ENCODE assay signal across 12 mouse cellular contexts in the genomic region with DNA sequence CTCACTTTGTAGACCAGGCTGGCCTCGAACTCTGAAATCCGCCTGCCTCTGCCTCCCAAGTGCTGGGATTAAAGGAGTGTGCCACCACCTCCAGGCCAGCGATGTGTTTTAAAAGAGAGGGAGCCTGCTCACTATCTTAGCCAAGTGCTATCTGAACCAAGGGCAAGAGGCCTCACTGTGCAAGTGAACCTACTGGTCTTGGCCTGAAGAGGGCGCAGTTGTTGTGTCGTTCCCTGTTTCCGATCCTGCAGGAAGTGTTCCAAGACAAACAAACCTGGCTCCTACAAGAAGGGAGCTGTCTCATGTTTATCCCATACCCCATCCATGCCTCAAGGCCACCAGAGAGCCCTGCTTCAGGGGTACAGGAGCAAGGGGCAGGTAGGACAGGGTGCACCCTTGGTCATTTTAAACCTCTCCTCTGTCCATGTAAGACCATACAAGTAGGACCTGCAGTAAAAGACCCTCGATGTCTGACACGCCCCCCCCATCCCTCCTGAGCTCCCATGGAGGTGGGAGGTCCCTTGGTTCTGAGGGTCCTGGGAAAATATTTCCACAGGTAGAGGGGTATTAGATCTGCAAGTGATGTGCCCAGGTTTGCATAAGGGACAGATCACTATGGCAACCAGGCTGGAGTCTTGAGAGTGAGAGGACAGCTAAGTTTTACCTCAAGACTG. TPM values are rescaled to one million over a fixed set of nuclear protein-coding genes. Genes with fewer than 3 reads are reported as not detected.
DNase-seq lines count a peak whose midpoint lies in the region; ATAC-seq and TF ChIP-seq lines count a peak whose summit lies in the region.
"Not testable (repeated sequence)": the region's sequence is repeated elsewhere in the genome, so short reads cannot be mapped to it uniquely, and the experiment has no call there.
"Had no signal": no experiment of that assay in that cellular context is flagged by ENCODE, and none has a peak within 500 bp of the region (broad histone marks: within the 10 kb centered on the region; RNA-seq: fewer than 3 reads in every experiment).

No protein-coding gene starts in this region.

- H3K9me3 ChIP-seq in intestine, postnatal 0 days (ENCODE audit: control insufficient read depth); limb, embryonic 11.5 days (ENCODE audit: control insufficient read depth, low read length): not testable (repeated sequence)

- H3K36me3 ChIP-seq in intestine, postnatal 0 days (ENCODE audit: control insufficient read depth, insufficient read depth); limb, embryonic 11.5 days (ENCODE audit: control insufficient read depth, insufficient read depth, low read length): not testable (repeated sequence)

- not testable (repeated sequence) for H3K27me3 ChIP-seq in intestine, postnatal 0 days (replicated peaks; ENCODE audit: control insufficient read depth, insufficient read depth, low read length); limb, embryonic 11.5 days (ENCODE audit: control insufficient read depth, insufficient read depth, low read length)

- WGBS in intestine, postnatal 0 days = 85% methylated on average over 2 of the region's 8 CpGs
- 83% methylated on average over 2 of the region's 8 CpGs for WGBS in limb, embryonic 11.5 days

- not testable (repeated sequence) for H3K4me3 ChIP-seq in intestine, postnatal 0 days (ENCODE audit: low read depth, low read length); limb, embryonic 11.5 days (ENCODE audit: low read depth, low read length)

- not testable (repeated sequence) for H3K9ac ChIP-seq in intestine, postnatal 0 days (ENCODE audit: low read depth, low read length); limb, embryonic 11.5 days (ENCODE audit: low read length)

- TF ChIP-seq CTCF in intestine, postnatal 0 days (IDR thresholded peaks at IDR 0.05; ENCODE audit: low read depth) = not testable (repeated sequence)

- not testable (repeated sequence) for H3K4me2 ChIP-seq in intestine, postnatal 0 days (replicated peaks; ENCODE audit: low read depth); limb, embryonic 11.5 days (ENCODE audit: low read depth, severe bottlenecking)

- DNase-seq in T-cell, adult 2 months (ENCODE audit: low spot score) = peak; percentile 8
- DNase-seq in cerebellum, postnatal 10 days = peak; percentile 31 to 39
- peak; percentile 45 for DNase-seq in gastrocnemius, postnatal 10 days
- peak; percentile 14 for DNase-seq in limb, embryonic 11.5 days (ENCODE audit: low spot score)
- peak; percentile 25 for DNase-seq in testis, postnatal 14 days (ENCODE audit: low spot score)

- H3K4me1 ChIP-seq in intestine, postnatal 0 days (replicated peaks; ENCODE audit: control insufficient read depth, insufficient read depth, low read length); limb, embryonic 11.5 days (ENCODE audit: control insufficient read depth, insufficient read depth, low read length): not testable (repeated sequence)

- ATAC-seq in intestine, postnatal 0 days = 0 out of 2 replicates have a peak, but pooled peaks have one; percentile 28
- not testable (repeated sequence) for ATAC-seq in limb, embryonic 11.5 days (ENCODE audit: insufficient number of reproducible peaks, low FRiP score, low TSS enrichment, low read depth)
- ATAC-seq in monocyte, adult 5-6 weeks (replicated peaks; ENCODE audit: insufficient number of reproducible peaks, low FRiP score, low TSS enrichment, poor library complexity, severe bottlenecking) = peak; percentile 31; the same call in 1 of the 2 replicates

- not testable (repeated sequence) for H3K27ac ChIP-seq in intestine, postnatal 0 days (ENCODE audit: low read depth, low read length); limb, embryonic 11.5 days (replicated peaks; ENCODE audit: low read depth, low read length)

RNA-seq across cellular contexts. Expression of a gene that starts 24.2 kb away (rescaled TPM):
- under 1 TPM in 1 of 2 experiments, not detected in 1; 0.09 TPM for total RNA-seq in gastrocnemius, postnatal 10 days (2021)
- 0.12 TPM in 1 of 2 replicates, not detected in the other for polyA plus RNA-seq in intestine, postnatal 0 days (2015; fragmentation: Nextera tagmentation; extraction: Ambion mirVana)
- polyA plus RNA-seq in limb, embryonic 11.5 days (2014; fragmentation: Nextera tagmentation; extraction: Ambion mirVana) = not detected in 2 replicates
- not detected in 3 replicates for total RNA-seq in monocyte, adult 5-6 weeks (2017)
- polyA plus RNA-seq: CD4-positive, CD25-positive, alpha-beta regulatory T cell, adult 4 months; embryonic facial prominence, embryonic 10.5 days; forebrain, embryonic 12.5 days; hindbrain, embryonic 10.5 days; limb, embryonic 13.5 days had no signal
